Mouse (Mus musculus): ENCODE data around the gene Picalm. TPM values are rescaled to one million over a fixed set of nuclear protein-coding genes. Genes with fewer than 3 reads are reported as not detected.
A peak's percentile ranks its signal among the peaks of the same experiment; 100 is the strongest.

The Picalm gene
- total and polyA plus RNA-seq, 2 experiments, result 29.7 to 127 TPM

- DNase-seq (ENCODE audit: extremely low read depth, low read depth, low spot score), result no peak
- H3K27ac ChIP-seq (replicated peaks; ENCODE audit: insufficient read depth, low read depth, low read length), result peak overlapping the region; percentile 99; the same call in 1 of the 2 replicates
- 49% methylated on average over 8 of the region's 8 CpGs for WGBS
- H3K36me3 ChIP-seq (ENCODE audit: control insufficient read depth, insufficient read depth, low read length), result no peaks in the 10 kb centered on the region
- H3K9ac ChIP-seq (ENCODE audit: low read depth, low read length), result no peak overlapping the region
- peaks cover 12% of the 10 kb centered on the region; the same call in 1 of the 2 replicates for H3K79me2 ChIP-seq (ENCODE audit: control insufficient read depth, insufficient read depth, low read length)
- TF ChIP-seq POLR2A (IDR thresholded peaks at IDR 0.05; ENCODE audit: extremely low read depth, insufficient read depth, low read length) (no peak), CTCF (IDR thresholded peaks at IDR 0.05; ENCODE audit: low read depth, low read length) (no peak)
- H3K27me3 ChIP-seq (ENCODE audit: control insufficient read depth, insufficient read depth, low read length), result no peaks in the 10 kb centered on the region
- peak overlapping the region; percentile 85 for H3K4me3 ChIP-seq (ENCODE audit: insufficient read depth, low read depth, low read length)
- H3K4me1 ChIP-seq (ENCODE audit: control insufficient read depth, insufficient read depth, low read length), result peaks cover 12% of the 10 kb centered on the region; the same call in 1 of the 2 replicates
Observed at GRCm38 (mm10) chr7:90128631-90129200, 1.3 kb upstream of the Picalm start.

- Histone ChIP-seq H3K79me2 (ENCODE audit: control insufficient read depth, insufficient read depth, low read length) (peaks cover 16% of the 10 kb centered on the region; the same call in 1 of the 2 replicates), H3K9ac (ENCODE audit: low read depth, low read length) (peak overlapping the region; percentile 91), H3K27me3 (ENCODE audit: control insufficient read depth, insufficient read depth, low read length) (no peaks in the 10 kb centered on the region), H3K36me3 (ENCODE audit: control insufficient read depth, insufficient read depth, low read length) (no peaks in the 10 kb centered on the region), H3K4me3 (ENCODE audit: insufficient read depth, low read depth, low read length) (peak overlapping the region; percentile 85), H3K4me1 (ENCODE audit: control insufficient read depth, insufficient read depth, low read length) (peaks cover 15% of the 10 kb centered on the region; the same call in 1 of the 2 replicates), H3K27ac (replicated peaks; ENCODE audit: insufficient read depth, low read depth, low read length) (peak overlapping the region; percentile 99)
- under 1% methylated on average over 12 of the region's 12 CpGs for WGBS
- DNase-seq (ENCODE audit: extremely low read depth, low read depth, low spot score), result peak; percentile 83
- TF ChIP-seq POLR2A (IDR thresholded peaks at IDR 0.05; ENCODE audit: extremely low read depth, insufficient read depth, low read length) (no peak), CTCF (IDR thresholded peaks at IDR 0.05; ENCODE audit: low read depth, low read length) (no peak)
Observed at GRCm38 (mm10) chr7:90129271-90129731, 712 bp upstream of the Picalm start.

- DNase-seq (ENCODE audit: extremely low read depth, low read depth, low spot score), result no peak
Observed at GRCm38 (mm10) chr7:90130501-90131375, 725 bp downstream of the Picalm start.

GRCm38 (mm10) chr7:90131376-90131651 lies 1.3 kb downstream of the Picalm start:
- Histone ChIP-seq H3K27me3 (ENCODE audit: control insufficient read depth, insufficient read depth, low read length) (no peaks in the 10 kb centered on the region), H3K4me3 (ENCODE audit: insufficient read depth, low read depth, low read length) (peak overlapping the region; percentile 94), H3K79me2 (ENCODE audit: control insufficient read depth, insufficient read depth, low read length) (peaks cover 16% of the 10 kb centered on the region; the same call in 1 of the 2 replicates), H3K36me3 (ENCODE audit: control insufficient read depth, insufficient read depth, low read length) (no peaks in the 10 kb centered on the region), H3K4me1 (ENCODE audit: control insufficient read depth, insufficient read depth, low read length) (peaks cover 17% of the 10 kb centered on the region; the same call in 1 of the 2 replicates), H3K9ac (ENCODE audit: low read depth, low read length) (peak overlapping the region; percentile 75), H3K27ac (replicated peaks; ENCODE audit: insufficient read depth, low read depth, low read length) (peak overlapping the region; percentile 89)
- DNase-seq (ENCODE audit: extremely low read depth, low read depth, low spot score), result no peak
- TF ChIP-seq POLR2A (IDR thresholded peaks at IDR 0.05; ENCODE audit: extremely low read depth, insufficient read depth, low read length) (no peak), CTCF (IDR thresholded peaks at IDR 0.05; ENCODE audit: low read depth, low read length) (no peak)
- WGBS, result 0% methylated on average over 2 of the region's 2 CpGs

More at GRCm38 (mm10) chr7:90130501-90131375, 725 bp downstream of the Picalm start:
- TF ChIP-seq CTCF (IDR thresholded peaks at IDR 0.05; ENCODE audit: low read depth, low read length) (no peak), POLR2A (IDR thresholded peaks at IDR 0.05; ENCODE audit: extremely low read depth, insufficient read depth, low read length) (no peak)
- Histone ChIP-seq H3K27ac (replicated peaks; ENCODE audit: insufficient read depth, low read depth, low read length) (peak overlapping the region; percentile 89), H3K27me3 (ENCODE audit: control insufficient read depth, insufficient read depth, low read length) (no peaks in the 10 kb centered on the region), H3K9ac (ENCODE audit: low read depth, low read length) (peak overlapping the region; percentile 93), H3K4me3 (ENCODE audit: insufficient read depth, low read depth, low read length) (peak overlapping the region; percentile 94), H3K4me1 (ENCODE audit: control insufficient read depth, insufficient read depth, low read length) (peaks cover 17% of the 10 kb centered on the region; the same call in 1 of the 2 replicates), H3K36me3 (ENCODE audit: control insufficient read depth, insufficient read depth, low read length) (no peaks in the 10 kb centered on the region), H3K79me2 (ENCODE audit: control insufficient read depth, insufficient read depth, low read length) (peaks cover 16% of the 10 kb centered on the region; the same call in 1 of the 2 replicates)
- under 1% methylated on average over 37 of the region's 39 CpGs for WGBS

GRCm38 (mm10) chr7:90131831-90132241 lies 1.8 kb downstream of the Picalm start:
- Histone ChIP-seq H3K79me2 (ENCODE audit: control insufficient read depth, insufficient read depth, low read length) (peaks cover 20% of the 10 kb centered on the region; the same call in 1 of the 2 replicates), H3K4me1 (ENCODE audit: control insufficient read depth, insufficient read depth, low read length) (peaks cover 18% of the 10 kb centered on the region; the same call in 1 of the 2 replicates), H3K36me3 (ENCODE audit: control insufficient read depth, insufficient read depth, low read length) (no peaks in the 10 kb centered on the region), H3K27ac (replicated peaks; ENCODE audit: insufficient read depth, low read depth, low read length) (peak overlapping the region; percentile 86), H3K4me3 (ENCODE audit: insufficient read depth, low read depth, low read length) (peak overlapping the region; percentile 94), H3K9ac (ENCODE audit: low read depth, low read length) (peak overlapping the region; percentile 79), H3K27me3 (ENCODE audit: control insufficient read depth, insufficient read depth, low read length) (no peaks in the 10 kb centered on the region)
- WGBS, result under 1% methylated on average over 7 of the region's 7 CpGs
- TF ChIP-seq POLR2A (IDR thresholded peaks at IDR 0.05; ENCODE audit: extremely low read depth, insufficient read depth, low read length) (no peak), CTCF (IDR thresholded peaks at IDR 0.05; ENCODE audit: low read depth, low read length) (no peak)
- peak; percentile 83 for DNase-seq (ENCODE audit: extremely low read depth, low read depth, low spot score)

Measured in liver, adult 2 months (tissue).